Mouse (Mus musculus): ENCODE measurements around the gene Gm43552. TPM values are rescaled to one million over a fixed set of nuclear protein-coding genes. Genes with fewer than 3 reads are reported as not detected.
A peak's percentile ranks its signal among the peaks of the same experiment; 100 is the strongest.

The Gm43552 gene
- polyA plus RNA-seq, 1 experiment from 2014 or later, result not detected

- Histone ChIP-seq H3K4me1 (peaks cover 22% of the 10 kb centered on the region), H3K9me3 (replicated peaks) (no peaks in the 10 kb centered on the region)
- WGBS, result under 1% methylated on average over 83 of the region's 83 CpGs
Measured at GRCm38 (mm10) chr5:65390648-65391644, 101.7 kb downstream of the Gm43552 start, which contains the start of the genes Rpl9 and Lias. Rpl9 (minus strand) TSS chr5:65391444. Lias (plus strand) TSS chr5:65391497.

GRCm38 (mm10) chr5:65387008-65387867 lies 105.4 kb downstream of the Gm43552 start:
- Histone ChIP-seq H3K9me3 (replicated peaks) (no peaks in the 10 kb centered on the region), H3K36me3 (ENCODE audit: poor library complexity, severe bottlenecking) (peaks cover 51% of the 10 kb centered on the region), H3K4me2 (no peak overlapping the region), H3K4me3 (no peak overlapping the region), H3K27me3 (no peaks in the 10 kb centered on the region), H3K9ac (no peak overlapping the region), H3K27ac (no peak overlapping the region), H3K4me1 (peaks cover 20% of the 10 kb centered on the region)
- no peak for ATAC-seq
- 79% methylated on average over 6 of the region's 6 CpGs for WGBS

More at GRCm38 (mm10) chr5:65390648-65391644, 101.7 kb downstream of the Gm43552 start, which contains the start of the genes Rpl9 and Lias:
- H3K4me3 ChIP-seq, result peak within 1 kb of the TSS; percentile 98
- H3K9ac ChIP-seq, result peak within 1 kb of the TSS; percentile 100
- H3K36me3 ChIP-seq (ENCODE audit: poor library complexity, severe bottlenecking), result peaks cover 50% of the 10 kb centered on the region
- ATAC-seq, result peak; percentile 99
- peak within 1 kb of the TSS; percentile 92 for H3K4me2 ChIP-seq
- H3K27me3 ChIP-seq, result no peaks in the 10 kb centered on the region
- H3K27ac ChIP-seq, result peak within 1 kb of the TSS; percentile 95

- Histone ChIP-seq H3K9ac (no peak overlapping the region), H3K4me1 (peaks cover 16% of the 10 kb centered on the region), H3K4me3 (no peak overlapping the region), H3K4me2 (no peak overlapping the region), H3K36me3 (ENCODE audit: poor library complexity, severe bottlenecking) (peaks cover 51% of the 10 kb centered on the region), H3K9me3 (replicated peaks) (no peaks in the 10 kb centered on the region), H3K27me3 (no peaks in the 10 kb centered on the region), H3K27ac (no peak overlapping the region)
- ATAC-seq, result no peak
- WGBS, result 73% methylated on average over 2 of the region's 2 CpGs
Measured at GRCm38 (mm10) chr5:65385704-65386103, 106.9 kb downstream of the Gm43552 start.

Other genes with a start within 250 kb of the Gm43552 start
- 70.1 and 70.5 TPM in 2 replicates for gene Rfc1, start 157.2 kb downstream of the Gm43552 start, polyA plus RNA-seq (2015; fragmentation: Nextera tagmentation; extraction: Ambion mirVana)
- 0.06 and 0.17 TPM in 2 replicates for gene Klb, start 144.5 kb downstream of the Gm43552 start, polyA plus RNA-seq (2015; fragmentation: Nextera tagmentation; extraction: Ambion mirVana)
- 767 and 793 TPM in 2 replicates for gene Rpl9, start 101.4 kb downstream of the Gm43552 start, polyA plus RNA-seq (2015; fragmentation: Nextera tagmentation; extraction: Ambion mirVana)
- 67.7 and 68.6 TPM in 2 replicates for gene Lias, start 101.3 kb downstream of the Gm43552 start, polyA plus RNA-seq (2015; fragmentation: Nextera tagmentation; extraction: Ambion mirVana)
- 60.3 and 62.4 TPM in 2 replicates for gene Ugdh, start 56.9 kb downstream of the Gm43552 start, polyA plus RNA-seq (2015; fragmentation: Nextera tagmentation; extraction: Ambion mirVana)
- gene Smim14, start 44.4 kb upstream of the Gm43552 start, polyA plus RNA-seq (2015; fragmentation: Nextera tagmentation; extraction: Ambion mirVana), result 131 and 133 TPM in 2 replicates
- gene Ube2k, start 44.4 kb upstream of the Gm43552 start, polyA plus RNA-seq (2015; fragmentation: Nextera tagmentation; extraction: Ambion mirVana), result 194 and 196 TPM in 2 replicates
- gene Pds5a, start 205.4 kb upstream of the Gm43552 start, polyA plus RNA-seq (2015; fragmentation: Nextera tagmentation; extraction: Ambion mirVana), result 79.3 and 81.8 TPM in 2 replicates